Mouse (Mus musculus) embryonic facial prominence, embryonic 13.5 days (tissue): Measurements from ENCODE around the gene Clca2. TPM values are rescaled to one million over a fixed set of nuclear protein-coding genes. Genes with fewer than 3 reads are reported as not detected.
"Not testable (repeated sequence)": the region's sequence is repeated elsewhere in the genome, so short reads cannot be mapped to it uniquely, and the experiment has no call there.

ENCODE experiments used
- ATAC-seq: fragments of 200-750 bp; cut with Nextera tagmentation; 2 replicates; pipeline ENCODE4 v1.8.0; 2017; ENCODE audit warnings: low read depth; ENCODE audit not compliant: insufficient number of reproducible peaks, insufficient read depth, low FRiP score, low TSS enrichment
- H3K27ac ChIP-seq: fragments of 300-500 bp; sonication (generic); 2 replicates; pipeline ENCODE4 v1.5.1; 2015; ENCODE audit warnings: moderate library complexity, mild to moderate bottlenecking, inconsistent platforms
- H3K27me3 ChIP-seq: fragments of 300-500 bp; sonication (generic); 2 replicates; pipeline ENCODE4 v1.6.1; 2015; ENCODE audit warnings: mild to moderate bottlenecking, inconsistent platforms
- H3K36me3 ChIP-seq: fragments of 300-500 bp; sonication (generic); 2 replicates; pipeline ENCODE4 v1.6.1; 2015; ENCODE audit warnings: mild to moderate bottlenecking, inconsistent platforms
- H3K4me1 ChIP-seq: fragments of 300-500 bp; sonication (generic); 2 replicates; pipeline ENCODE4 v1.6.1; 2015; ENCODE audit warnings: inconsistent platforms
- H3K4me2 ChIP-seq: fragments of 300-500 bp; sonication (generic); 2 replicates; pipeline ENCODE4 v1.6.1; 2015; ENCODE audit warnings: moderate library complexity, mild to moderate bottlenecking, inconsistent platforms
- H3K4me3 ChIP-seq: fragments of 300-500 bp; sonication (generic); 2 replicates; pipeline ENCODE4 v1.5.1; 2015; ENCODE audit warnings: mild to moderate bottlenecking, inconsistent platforms
- H3K9ac ChIP-seq: fragments of 300-500 bp; sonication (generic); 2 replicates; pipeline ENCODE4 v1.6.1; 2015; ENCODE audit warnings: mild to moderate bottlenecking, inconsistent platforms
- H3K9me3 ChIP-seq: fragments of 300-500 bp; sonication (generic); 2 replicates; pipeline ENCODE4 v1.6.1; 2016; ENCODE audit warnings: inconsistent platforms
- WGBS: fragments of 180-500 bp; shearing (Covaris S2); methylation state at CpG from one replicate; pipeline ENCODE4 v1.1.7; 2015; ENCODE audit warnings: mixed read lengths; 5-methylcytosine and 5-hydroxymethylcytosine counted together
- polyA plus RNA-seq: library from polyadenylated mRNA; unstranded; fragments of >200 nt; fragmentation: Nextera tagmentation; extraction: Ambion mirVana; gene quantifications from 2 replicates; pipeline ENCODE4 v1.2.1, GENCODE M21; 2015

Clca2 gene
- polyA plus RNA-seq, 1 experiment from 2014 or later = 0.39 TPM

GRCm38 (mm10) chr3:145083081-145083480 is 16.2 kb downstream of the Clca2 start:
- Histone ChIP-seq H3K4me3 (no peak overlapping the region), H3K4me2 (no peak overlapping the region), H3K4me1 (no peaks in the 10 kb centered on the region), H3K27me3 (no peaks in the 10 kb centered on the region), H3K27ac (no peak overlapping the region), H3K9ac (no peak overlapping the region), H3K36me3 (no peaks in the 10 kb centered on the region), H3K9me3 (no peaks in the 10 kb centered on the region)
- WGBS = 89% methylated on average over 1 of the region's 1 CpGs
- no peak for ATAC-seq

- Histone ChIP-seq H3K9me3 (no peaks in the 10 kb centered on the region), H3K27me3 (no peaks in the 10 kb centered on the region), H3K4me3 (no peak overlapping the region), H3K36me3 (no peaks in the 10 kb centered on the region), H3K4me2 (no peak overlapping the region), H3K27ac (no peak overlapping the region), H3K9ac (no peak overlapping the region), H3K4me1 (no peaks in the 10 kb centered on the region)
- 76% methylated on average over 8 of the region's 8 CpGs for WGBS
- no peak for ATAC-seq
Measured at GRCm38 (mm10) chr3:145080904-145081303, 18.3 kb downstream of the Clca2 start.

- WGBS = 82% methylated on average over 6 of the region's 6 CpGs
- H3K4me3 ChIP-seq = no peak overlapping the region
- no peak overlapping the region for H3K9ac ChIP-seq
Measured at GRCm38 (mm10) chr3:145078405-145078804, 20.8 kb downstream of the Clca2 start.

GRCm38 (mm10) chr3:145072339-145072738 is 26.9 kb downstream of the Clca2 start:
- Histone ChIP-seq H3K36me3 (no peaks in the 10 kb centered on the region), H3K4me3 (no peak overlapping the region), H3K4me2 (no peak overlapping the region), H3K9me3 (no peaks in the 10 kb centered on the region), H3K4me1 (no peaks in the 10 kb centered on the region), H3K9ac (no peak overlapping the region), H3K27me3 (no peaks in the 10 kb centered on the region), H3K27ac (no peak overlapping the region)
- WGBS = 94% methylated on average over 3 of the region's 3 CpGs
- ATAC-seq = no peak

More at GRCm38 (mm10) chr3:145078405-145078804, 20.8 kb downstream of the Clca2 start:
- no peak for ATAC-seq
- Histone ChIP-seq H3K4me1 (no peaks in the 10 kb centered on the region), H3K36me3 (no peaks in the 10 kb centered on the region), H3K9me3 (no peaks in the 10 kb centered on the region), H3K27ac (no peak overlapping the region), H3K27me3 (no peaks in the 10 kb centered on the region), H3K4me2 (no peak overlapping the region)

- H3K9ac ChIP-seq = no peak overlapping the region
- no peaks in the 10 kb centered on the region for H3K9me3 ChIP-seq
- H3K4me3 ChIP-seq = no peak overlapping the region
- no peaks in the 10 kb centered on the region for H3K27me3 ChIP-seq
- WGBS = 77% methylated on average over 4 of the region's 4 CpGs
- no peak overlapping the region for H3K27ac ChIP-seq
- no peak overlapping the region for H3K4me2 ChIP-seq
- no peaks in the 10 kb centered on the region for H3K36me3 ChIP-seq
- ATAC-seq = no peak
- H3K4me1 ChIP-seq = no peaks in the 10 kb centered on the region
Measured at GRCm38 (mm10) chr3:145068964-145069363, 30.3 kb downstream of the Clca2 start.

- not testable (repeated sequence) for H3K4me1 ChIP-seq, H3K4me2 ChIP-seq, H3K4me3 ChIP-seq, H3K27ac ChIP-seq, H3K9ac ChIP-seq, ATAC-seq, H3K9me3 ChIP-seq, H3K27me3 ChIP-seq, H3K36me3 ChIP-seq
- 86% methylated on average over 3 of the region's 3 CpGs for WGBS
Measured at GRCm38 (mm10) chr3:145055138-145055537, 44.1 kb downstream of the Clca2 start.

GRCm38 (mm10) chr3:145049820-145050219 is 49.4 kb downstream of the Clca2 start:
- no peaks in the 10 kb centered on the region for H3K36me3 ChIP-seq
- no peak overlapping the region for H3K4me2 ChIP-seq
- H3K27ac ChIP-seq = no peak overlapping the region
- H3K9ac ChIP-seq = no peak overlapping the region
- no peaks in the 10 kb centered on the region for H3K4me1 ChIP-seq
- no peak overlapping the region for H3K4me3 ChIP-seq
- no peak for ATAC-seq
- no peaks in the 10 kb centered on the region for H3K9me3 ChIP-seq
- H3K27me3 ChIP-seq = no peaks in the 10 kb centered on the region
- 77% methylated on average over 3 of the region's 3 CpGs for WGBS

GRCm38 (mm10) chr3:145038813-145039212 is 60.4 kb downstream of the Clca2 start:
- Histone ChIP-seq H3K9ac (no peak overlapping the region), H3K27me3 (no peaks in the 10 kb centered on the region), H3K36me3 (no peaks in the 10 kb centered on the region), H3K4me1 (no peaks in the 10 kb centered on the region), H3K27ac (no peak overlapping the region), H3K4me2 (no peak overlapping the region), H3K4me3 (no peak overlapping the region), H3K9me3 (no peaks in the 10 kb centered on the region)
- ATAC-seq = no peak
- WGBS = 73% methylated on average over 3 of the region's 3 CpGs

- H3K36me3 ChIP-seq = no peaks in the 10 kb centered on the region
- H3K9me3 ChIP-seq = no peaks in the 10 kb centered on the region
- H3K4me1 ChIP-seq = no peaks in the 10 kb centered on the region
- no peak for ATAC-seq
- H3K4me2 ChIP-seq = no peak within 1 kb of the TSS
- H3K27ac ChIP-seq = no peak within 1 kb of the TSS
- no peaks in the 10 kb centered on the region for H3K27me3 ChIP-seq
- no peak within 1 kb of the TSS for H3K4me3 ChIP-seq
- H3K9ac ChIP-seq = no peak within 1 kb of the TSS
Measured at GRCm38 (mm10) chr3:145032676-145033075, 66.6 kb downstream of the Clca2 start, which contains the start of gene Clca1. Gene Clca1 (minus strand): TSS chr3:145032776.

- no peak overlapping the region for H3K27ac ChIP-seq
- no peak overlapping the region for H3K4me3 ChIP-seq
- no peak for ATAC-seq
- H3K9me3 ChIP-seq = no peaks in the 10 kb centered on the region
- H3K9ac ChIP-seq = no peak overlapping the region
- 65% methylated on average over 3 of the region's 3 CpGs for WGBS
- H3K4me1 ChIP-seq = no peaks in the 10 kb centered on the region
- H3K4me2 ChIP-seq = no peak overlapping the region
- H3K27me3 ChIP-seq = no peaks in the 10 kb centered on the region
- no peaks in the 10 kb centered on the region for H3K36me3 ChIP-seq
Measured at GRCm38 (mm10) chr3:145028036-145028435, 71.2 kb downstream of the Clca2 start.

- H3K4me1 ChIP-seq = no peaks in the 10 kb centered on the region
- no peaks in the 10 kb centered on the region for H3K36me3 ChIP-seq
- no peak overlapping the region for H3K4me2 ChIP-seq
- no peaks in the 10 kb centered on the region for H3K9me3 ChIP-seq
- H3K27me3 ChIP-seq = no peaks in the 10 kb centered on the region
- H3K4me3 ChIP-seq = no peak overlapping the region
- ATAC-seq = no peak
- WGBS = 28% methylated on average over 3 of the region's 3 CpGs
- H3K27ac ChIP-seq = no peak overlapping the region
- no peak overlapping the region for H3K9ac ChIP-seq
Measured at GRCm38 (mm10) chr3:145026750-145027149, 72.5 kb downstream of the Clca2 start.
